Mouse (Mus musculus) bone marrow, adult 2 months (tissue): ENCODE data around the gene Nos1ap.

Source experiments
- CTCF ChIP-seq: fragments of 200-500 bp; IDR thresholded peaks from 2 replicates; pipeline ENCODE4 v1.5.1; 2011; ENCODE audit warnings: low read length, control low read depth; ENCODE audit not compliant: control insufficient read depth, insufficient read depth
- POLR2A ChIP-seq: fragments of 200-500 bp; IDR thresholded peaks from 2 replicates; pipeline ENCODE4 v1.6.1; 2011; ENCODE audit warnings: low read depth, mild to moderate bottlenecking, control low read depth, low read length, borderline replicate concordance; ENCODE audit not compliant: control insufficient read depth

- TF ChIP-seq CTCF (no peak), POLR2A (no peak)
These were observed 141.4 kb downstream of the Nos1ap start for GRCm38 (mm10) chr1:170448244-170448643.
